ENCODE assay signal across 9 mouse cellular contexts in the genomic region with DNA sequence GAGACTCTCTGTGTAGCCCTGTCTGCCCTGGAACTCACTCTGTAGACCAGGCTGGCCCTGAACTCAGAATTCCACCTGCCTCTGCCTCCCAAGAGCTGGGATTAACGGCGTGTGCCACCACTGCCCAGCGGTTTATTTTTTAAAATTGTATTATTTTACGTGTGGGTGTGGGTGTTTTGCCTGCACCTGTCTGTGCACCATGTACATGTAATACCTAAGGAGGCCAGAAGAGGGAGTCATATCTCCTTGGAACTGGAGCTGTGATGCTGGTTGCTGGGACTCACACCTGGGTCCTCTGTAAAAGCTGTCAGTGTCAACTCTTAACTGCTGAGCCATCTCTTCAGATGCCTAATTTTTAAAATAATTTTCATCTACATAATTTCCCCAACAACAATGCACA. TPM values are rescaled to one million over a fixed set of nuclear protein-coding genes. Genes with fewer than 3 reads are reported as not detected.
A peak's percentile ranks its signal among the peaks of the same experiment; 100 is the strongest.
DNase-seq lines count a peak whose midpoint lies in the region; ATAC-seq and TF ChIP-seq lines count a peak whose summit lies in the region.
"Had no signal": no experiment of that assay in that cellular context is flagged by ENCODE, and none has a peak within 500 bp of the region (broad histone marks: within the 10 kb centered on the region; RNA-seq: fewer than 3 reads in every experiment).

No protein-coding gene starts in this region.

- ATAC-seq in forebrain, embryonic 14.5 days = no peak
- no peak for ATAC-seq in forebrain, embryonic 15.5 days (replicated peaks)
- ATAC-seq in liver, postnatal 0 days = peak; percentile 36; the same call in 1 of the 2 replicates
- ATAC-seq in cerebellum, adult (ENCODE audit: insufficient number of reproducible peaks, low FRiP score, low TSS enrichment) = no peak

- peaks cover 10% of the 10 kb centered on the region; the same call in 1 of the 2 replicates for H3K36me3 ChIP-seq in forebrain, embryonic 14.5 days (ENCODE audit: control insufficient read depth, insufficient read depth, low read length)
- peaks cover 4% of the 10 kb centered on the region; the same call in 1 of the 2 replicates for H3K36me3 ChIP-seq in forebrain, embryonic 15.5 days
- H3K36me3 ChIP-seq in liver, postnatal 0 days (replicated peaks; ENCODE audit: insufficient read depth, low read length) = peaks cover 65% of the 10 kb centered on the region
- H3K36me3 ChIP-seq in limb, embryonic 10.5 days = peaks cover 21% of the 10 kb centered on the region
- H3K36me3 ChIP-seq: stomach, embryonic 15.5 days had no signal

- no peak overlapping the region for H3K9ac ChIP-seq in forebrain, embryonic 14.5 days (ENCODE audit: low read length)
- H3K9ac ChIP-seq in forebrain, embryonic 15.5 days (replicated peaks) = no peak overlapping the region
- H3K9ac ChIP-seq in liver, postnatal 0 days (replicated peaks) = no peak overlapping the region
- H3K9ac ChIP-seq: stomach, embryonic 15.5 days had no signal

- TF ChIP-seq CTCF in liver, postnatal 0 days (IDR thresholded peaks at IDR 0.05; ENCODE audit: low read depth) = peak; percentile 78

- no peaks in the 10 kb centered on the region for H3K9me3 ChIP-seq in forebrain, embryonic 14.5 days (replicated peaks; ENCODE audit: control insufficient read depth, low read length)
- H3K9me3 ChIP-seq in forebrain, embryonic 15.5 days = no peaks in the 10 kb centered on the region
- no peaks in the 10 kb centered on the region for H3K9me3 ChIP-seq in liver, postnatal 0 days (ENCODE audit: low read length)
- H3K9me3 ChIP-seq in limb, embryonic 10.5 days (replicated peaks) = no peaks in the 10 kb centered on the region
- H3K9me3 ChIP-seq: stomach, embryonic 15.5 days had no signal

- WGBS in forebrain, embryonic 14.5 days = 68% methylated on average over 4 of the region's 4 CpGs
- 63% methylated on average over 4 of the region's 4 CpGs for WGBS in forebrain, embryonic 15.5 days
- 69% methylated on average over 4 of the region's 4 CpGs for WGBS in liver, postnatal 0 days (ENCODE audit: insufficient replicate concordance)
- WGBS in limb, embryonic 10.5 days = 70% methylated on average over 4 of the region's 4 CpGs

- H3K4me1 ChIP-seq in forebrain, embryonic 14.5 days (ENCODE audit: control insufficient read depth, insufficient read depth, low read length) = no peaks in the 10 kb centered on the region
- H3K4me1 ChIP-seq in forebrain, embryonic 15.5 days = no peaks in the 10 kb centered on the region
- H3K4me1 ChIP-seq in liver, postnatal 0 days (ENCODE audit: insufficient read depth) = no peaks in the 10 kb centered on the region
- no peaks in the 10 kb centered on the region for H3K4me1 ChIP-seq in limb, embryonic 10.5 days
- H3K4me1 ChIP-seq: stomach, embryonic 15.5 days had no signal

- no peaks in the 10 kb centered on the region for H3K27me3 ChIP-seq in forebrain, embryonic 14.5 days (replicated peaks; ENCODE audit: control insufficient read depth, insufficient read depth, low read length)
- H3K27me3 ChIP-seq in forebrain, embryonic 15.5 days = no peaks in the 10 kb centered on the region
- H3K27me3 ChIP-seq in liver, postnatal 0 days (ENCODE audit: insufficient read depth, low read length) = no peaks in the 10 kb centered on the region
- H3K27me3 ChIP-seq in limb, embryonic 10.5 days (ENCODE audit: low read depth, poor library complexity, severe bottlenecking) = no peaks in the 10 kb centered on the region
- H3K27me3 ChIP-seq: stomach, embryonic 15.5 days had no signal

- no peak for TF ChIP-seq EP300 in liver, postnatal 0 days (IDR thresholded peaks at IDR 0.05; ENCODE audit: low read depth)

- peak; percentile 13 for DNase-seq in forebrain, embryonic 14.5 days (ENCODE audit: low spot score)
- peak; percentile 64 for DNase-seq in 3T3-L1 (ENCODE audit: low read depth, low spot score)
- peak; percentile 71 for DNase-seq in T-cell, adult 2 months (ENCODE audit: low spot score)
- DNase-seq in liver, postnatal 0 days = no peak
- DNase-seq in thymus, postnatal 36 days = peak; percentile 29
- no peak for DNase-seq in limb, embryonic 10.5 days (ENCODE audit: low spot score)

- no peak overlapping the region for H3K4me2 ChIP-seq in forebrain, embryonic 14.5 days (ENCODE audit: low read length)
- no peak overlapping the region for H3K4me2 ChIP-seq in forebrain, embryonic 15.5 days (replicated peaks)
- no peak overlapping the region for H3K4me2 ChIP-seq in liver, postnatal 0 days (ENCODE audit: low read depth, low read length)
- H3K4me2 ChIP-seq: stomach, embryonic 15.5 days had no signal

- no peak overlapping the region for H3K4me3 ChIP-seq in forebrain, embryonic 14.5 days (ENCODE audit: low read depth, low read length)
- H3K4me3 ChIP-seq in forebrain, embryonic 15.5 days = no peak overlapping the region
- no peak overlapping the region for H3K4me3 ChIP-seq in liver, postnatal 0 days (ENCODE audit: low read depth, low read length)
- no peak overlapping the region for H3K4me3 ChIP-seq in limb, embryonic 10.5 days
- H3K4me3 ChIP-seq: stomach, embryonic 15.5 days had no signal

- H3K27ac ChIP-seq in forebrain, embryonic 14.5 days (ENCODE audit: low read depth, low read length) = no peak overlapping the region
- no peak overlapping the region for H3K27ac ChIP-seq in forebrain, embryonic 15.5 days (replicated peaks)
- no peak overlapping the region for H3K27ac ChIP-seq in liver, postnatal 0 days (ENCODE audit: low read depth)
- H3K27ac ChIP-seq in limb, embryonic 10.5 days = no peak overlapping the region
- H3K27ac ChIP-seq: stomach, embryonic 15.5 days had no signal

RNA-seq across cellular contexts. Expression of a gene that starts 38.6 kb away (rescaled TPM):
- 10.5 and 11.8 TPM in 2 replicates for polyA plus RNA-seq in forebrain, embryonic 14.5 days (2014; fragmentation: Nextera tagmentation; extraction: Ambion mirVana)
- polyA plus RNA-seq in forebrain, embryonic 15.5 days (2015; fragmentation: Nextera tagmentation; extraction: Ambion mirVana) = 10.5 and 10.6 TPM in 2 replicates
- 27.1 and 30.7 TPM in 2 replicates for polyA plus RNA-seq in liver, postnatal 0 days (2015; fragmentation: Nextera tagmentation; extraction: Ambion mirVana)
- polyA plus RNA-seq in limb, embryonic 10.5 days (2016; fragmentation: Nextera tagmentation; extraction: Ambion mirVana) = 11.3 and 14.4 TPM in 2 replicates

RNA-seq across cellular contexts. Expression of a gene that starts 38.8 kb away (rescaled TPM):
- 57.0 and 62.5 TPM in 2 replicates for polyA plus RNA-seq in forebrain, embryonic 14.5 days (2014; fragmentation: Nextera tagmentation; extraction: Ambion mirVana)
- polyA plus RNA-seq in forebrain, embryonic 15.5 days (2015; fragmentation: Nextera tagmentation; extraction: Ambion mirVana) = 53.1 and 54.0 TPM in 2 replicates
- 3.8 and 4.4 TPM in 2 replicates for polyA plus RNA-seq in liver, postnatal 0 days (2015; fragmentation: Nextera tagmentation; extraction: Ambion mirVana)
- 25.6 and 27.0 TPM in 2 replicates for polyA plus RNA-seq in limb, embryonic 10.5 days (2016; fragmentation: Nextera tagmentation; extraction: Ambion mirVana)

RNA-seq across cellular contexts. Expression of a gene that starts 46.5 kb away (rescaled TPM):
- 125 and 128 TPM in 2 replicates for polyA plus RNA-seq in forebrain, embryonic 14.5 days (2014; fragmentation: Nextera tagmentation; extraction: Ambion mirVana)
- 100 and 106 TPM in 2 replicates for polyA plus RNA-seq in forebrain, embryonic 15.5 days (2015; fragmentation: Nextera tagmentation; extraction: Ambion mirVana)
- polyA plus RNA-seq in liver, postnatal 0 days (2015; fragmentation: Nextera tagmentation; extraction: Ambion mirVana) = 36.6 and 37.0 TPM in 2 replicates
- polyA plus RNA-seq in limb, embryonic 10.5 days (2016; fragmentation: Nextera tagmentation; extraction: Ambion mirVana) = 50.3 and 53.7 TPM in 2 replicates

Comparison
In these comparisons a context has a peak if more than half of its experiments do, and no peak if none do; other contexts are left out.
1. DNase-seq: peak in forebrain, embryonic 14.5 days (single experiment), 3T3-L1 (single experiment), T-cell, adult 2 months (single experiment) and thymus, postnatal 36 days (2 of 2); none in liver, postnatal 0 days (single experiment) and limb, embryonic 10.5 days (single experiment).